22 mouse cellular contexts compared by ENCODE assay signal in the genomic region with DNA sequence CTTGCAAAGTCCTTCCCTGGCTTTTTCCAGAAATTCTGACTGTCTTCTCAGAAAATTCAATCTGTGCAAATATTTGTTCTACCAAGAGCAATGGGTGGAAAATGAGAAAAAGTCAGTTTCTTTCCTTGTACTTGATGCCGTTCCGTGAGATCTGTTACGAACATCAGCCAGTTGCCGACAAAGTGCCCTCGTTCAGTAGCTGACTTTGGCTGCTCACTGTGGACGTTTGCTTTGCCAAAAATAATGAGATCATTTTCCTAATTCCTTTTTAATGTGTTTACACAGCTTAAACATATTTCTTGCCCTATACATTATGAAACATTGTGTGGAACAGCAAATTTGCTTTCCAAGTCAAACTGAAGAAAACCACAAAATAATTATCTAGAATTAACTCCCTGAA. TPM values are rescaled to one million over a fixed set of nuclear protein-coding genes. Genes with fewer than 3 reads are reported as not detected.
A peak's percentile ranks its signal among the peaks of the same experiment; 100 is the strongest.
DNase-seq lines count a peak whose midpoint lies in the region; ATAC-seq and TF ChIP-seq lines count a peak whose summit lies in the region.
"Had no signal": no experiment of that assay in that cellular context is flagged by ENCODE, and none has a peak within 500 bp of the region (broad histone marks: within the 10 kb centered on the region; RNA-seq: fewer than 3 reads in every experiment).

No protein-coding gene starts in this region.

- H3K27ac ChIP-seq in embryonic facial prominence, embryonic 14.5 days (replicated peaks; ENCODE audit: low read depth, low read length): no peak overlapping the region
- H3K27ac ChIP-seq in embryonic facial prominence, embryonic 10.5 days (replicated peaks): no peak overlapping the region
- no peak overlapping the region for H3K27ac ChIP-seq in lung, embryonic 14.5 days (ENCODE audit: low read depth)
- H3K27ac ChIP-seq: forebrain, embryonic 13.5 days; hindbrain, embryonic 13.5 days had no signal

- no peaks in the 10 kb centered on the region for H3K27me3 ChIP-seq in embryonic facial prominence, embryonic 14.5 days (replicated peaks; ENCODE audit: control insufficient read depth, insufficient read depth, low read length)
- no peaks in the 10 kb centered on the region; the same call in none of the 2 replicates for H3K27me3 ChIP-seq in embryonic facial prominence, embryonic 10.5 days (replicated peaks; ENCODE audit: low read depth, poor library complexity, severe bottlenecking)
- no peaks in the 10 kb centered on the region for H3K27me3 ChIP-seq in lung, embryonic 14.5 days (ENCODE audit: insufficient read depth, low read length)

- no peak overlapping the region for H3K4me2 ChIP-seq in embryonic facial prominence, embryonic 14.5 days (ENCODE audit: low read depth, low read length)
- H3K4me2 ChIP-seq in lung, embryonic 14.5 days: no peak overlapping the region
- H3K4me2 ChIP-seq: forebrain, embryonic 13.5 days; hindbrain, embryonic 13.5 days had no signal

- no peaks in the 10 kb centered on the region for H3K9me3 ChIP-seq in embryonic facial prominence, embryonic 14.5 days (ENCODE audit: control insufficient read depth, low read length)
- H3K9me3 ChIP-seq in embryonic facial prominence, embryonic 10.5 days: no peaks in the 10 kb centered on the region
- no peaks in the 10 kb centered on the region for H3K9me3 ChIP-seq in lung, embryonic 14.5 days (ENCODE audit: low read depth, low read length)
- H3K9me3 ChIP-seq: forebrain, embryonic 13.5 days; G1E; heart, embryonic 10.5 days; hindbrain, embryonic 13.5 days had no signal

- TF ChIP-seq CTCF in lung, embryonic 14.5 days (IDR thresholded peaks at IDR 0.05; ENCODE audit: low read depth): no peak

- 0 out of 2 replicates have a peak, but pooled peaks cover 4% of the 10 kb centered on the region for H3K4me1 ChIP-seq in embryonic facial prominence, embryonic 14.5 days (ENCODE audit: control insufficient read depth, insufficient read depth, low read length)
- peaks cover 13% of the 10 kb centered on the region for H3K4me1 ChIP-seq in embryonic facial prominence, embryonic 10.5 days
- H3K4me1 ChIP-seq in lung, embryonic 14.5 days (ENCODE audit: insufficient read depth): no peaks in the 10 kb centered on the region
- H3K4me1 ChIP-seq: hindbrain, embryonic 13.5 days had no signal

- no peak overlapping the region for H3K9ac ChIP-seq in embryonic facial prominence, embryonic 14.5 days (ENCODE audit: low read depth, low read length)
- H3K9ac ChIP-seq in lung, embryonic 14.5 days: no peak overlapping the region
- H3K9ac ChIP-seq: forebrain, embryonic 13.5 days; forebrain, postnatal 0 days; hindbrain, embryonic 13.5 days had no signal

- no peaks in the 10 kb centered on the region for H3K36me3 ChIP-seq in embryonic facial prominence, embryonic 14.5 days (ENCODE audit: control insufficient read depth, insufficient read depth, low read length)
- no peaks in the 10 kb centered on the region for H3K36me3 ChIP-seq in embryonic facial prominence, embryonic 10.5 days (replicated peaks)
- H3K36me3 ChIP-seq in lung, embryonic 14.5 days (ENCODE audit: insufficient read depth): no peaks in the 10 kb centered on the region
- H3K36me3 ChIP-seq: heart, embryonic 10.5 days; hindbrain, embryonic 13.5 days had no signal

- no peak overlapping the region for H3K4me3 ChIP-seq in embryonic facial prominence, embryonic 14.5 days (ENCODE audit: low read depth, low read length)
- no peak overlapping the region for H3K4me3 ChIP-seq in embryonic facial prominence, embryonic 10.5 days
- no peak overlapping the region for H3K4me3 ChIP-seq in lung, embryonic 14.5 days (ENCODE audit: low read depth, low read length)
- H3K4me3 ChIP-seq: forebrain, embryonic 13.5 days; heart, embryonic 10.5 days; hindbrain, embryonic 13.5 days had no signal

- 37% methylated on average over 6 of the region's 6 CpGs for WGBS in embryonic facial prominence, embryonic 14.5 days
- WGBS in embryonic facial prominence, embryonic 10.5 days: 74% methylated on average over 6 of the region's 6 CpGs
- WGBS in lung, embryonic 14.5 days: 39% methylated on average over 6 of the region's 6 CpGs

- no peak for ATAC-seq in embryonic facial prominence, embryonic 14.5 days (ENCODE audit: low read depth)
- ATAC-seq in lung, embryonic 14.5 days (ENCODE audit: insufficient read depth): 0 out of 2 replicates have a peak, but pooled peaks have one; percentile 52
- ATAC-seq: CD4-positive, CD25-positive, alpha-beta regulatory T cell, adult 4 months; forebrain, embryonic 13.5 days; forebrain, postnatal 0 days had no signal

- peak; percentile 72 for DNase-seq in embryonic facial prominence, embryonic 14.5 days (ENCODE audit: low spot score)
- no peak for DNase-seq in embryonic facial prominence, embryonic 10.5 days (ENCODE audit: low spot score)
- DNase-seq in lung, embryonic 14.5 days: peak; percentile 79
- no peak for DNase-seq in lung, postnatal 25 days (ENCODE audit: low spot score)
- peak; percentile 7 for DNase-seq in lung, postnatal 36 days
- no peak for DNase-seq in lung, adult 18-20 months
- DNase-seq in thymus, postnatal 14 days: no peak
- DNase-seq: adrenal gland, adult 8-10 months; adrenal gland, postnatal 36 days; B cell, adult 2 months; cerebellum, adult 2 months; cerebellum, postnatal 10 days; forebrain, postnatal 0 days; gastrocnemius, postnatal 36 days; heart, adult 18-20 months; heart, postnatal 10 days; heart, postnatal 4 days had no signal

RNA-seq across cellular contexts. Expression of a gene that starts 30.6 kb away (rescaled TPM):
- 5.2 and 7.7 TPM in 2 replicates for polyA plus RNA-seq in embryonic facial prominence, embryonic 14.5 days (2014; fragmentation: Nextera tagmentation; extraction: Ambion mirVana)
- polyA plus RNA-seq in embryonic facial prominence, embryonic 10.5 days (2016; fragmentation: Nextera tagmentation; extraction: Ambion mirVana): 0.77 and 4.1 TPM in 2 replicates
- 1.3 and 2.0 TPM in 2 replicates for polyA plus RNA-seq in lung, embryonic 14.5 days (2014; fragmentation: Nextera tagmentation; extraction: Ambion mirVana)
- polyA plus RNA-seq: CD4-positive, CD25-positive, alpha-beta regulatory T cell, adult 4 months had no signal

RNA-seq across cellular contexts. Expression of a gene that starts 53.1 kb away (rescaled TPM):
- polyA plus RNA-seq in embryonic facial prominence, embryonic 14.5 days (2014; fragmentation: Nextera tagmentation; extraction: Ambion mirVana): 1.8 and 1.9 TPM in 2 replicates
- polyA plus RNA-seq in embryonic facial prominence, embryonic 10.5 days (2016; fragmentation: Nextera tagmentation; extraction: Ambion mirVana): 0.15 and 0.25 TPM in 2 replicates
- 0.32 and 0.72 TPM in 2 replicates for polyA plus RNA-seq in lung, embryonic 14.5 days (2014; fragmentation: Nextera tagmentation; extraction: Ambion mirVana)
- polyA plus RNA-seq: G1E had no signal

Comparison
In these comparisons a context has a peak if more than half of its experiments do, and no peak if none do; other contexts are left out.
1. DNase-seq: peak in embryonic facial prominence, embryonic 14.5 days (single experiment), lung, embryonic 14.5 days (single experiment) and lung, postnatal 36 days (single experiment); none in embryonic facial prominence, embryonic 10.5 days (single experiment), lung, postnatal 25 days (single experiment), lung, adult 18-20 months (0 of 2) and thymus, postnatal 14 days (single experiment).